Mouse (Mus musculus) embryo, embryonic 11 days (tissue): ENCODE measurements at regions not wholly inside any gene's neighbourhood (a gene's known extent, or its start where the extent isn't known, plus 50 kb on each side); places are given as distances from the start of the nearest gene placed in this dataset.
A peak's percentile ranks its signal among the peaks of the same experiment; 100 is the strongest.
"Not testable (repeated sequence)": the region's sequence is repeated elsewhere in the genome, so short reads cannot be mapped to it uniquely, and the experiment has no call there.

Experiments used
- DNase-seq: peaks from one replicate; pipeline ENCODE4 v3.0.0-alpha.2; 2015

DNA sequence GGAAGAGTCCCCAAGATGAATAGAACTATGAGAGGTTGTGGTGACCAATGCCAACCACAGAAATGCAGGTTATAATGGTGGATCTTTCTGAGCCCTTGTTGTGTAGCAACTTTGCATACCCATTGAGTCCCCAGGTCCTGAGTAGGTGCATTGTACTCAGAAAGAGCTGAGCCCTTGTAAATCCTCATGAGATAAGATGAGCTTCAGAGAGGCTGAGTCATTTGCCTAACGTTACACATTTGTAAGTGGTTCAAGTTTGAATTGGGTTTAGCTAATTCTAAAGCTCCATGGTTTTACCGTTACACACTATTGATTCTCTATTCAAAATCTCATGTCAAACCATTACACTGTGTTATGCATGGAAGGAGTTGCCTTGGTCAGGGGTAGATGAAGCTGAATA is 1349.9 kb upstream of the A1bg start:
- no peak for DNase-seq

DNA sequence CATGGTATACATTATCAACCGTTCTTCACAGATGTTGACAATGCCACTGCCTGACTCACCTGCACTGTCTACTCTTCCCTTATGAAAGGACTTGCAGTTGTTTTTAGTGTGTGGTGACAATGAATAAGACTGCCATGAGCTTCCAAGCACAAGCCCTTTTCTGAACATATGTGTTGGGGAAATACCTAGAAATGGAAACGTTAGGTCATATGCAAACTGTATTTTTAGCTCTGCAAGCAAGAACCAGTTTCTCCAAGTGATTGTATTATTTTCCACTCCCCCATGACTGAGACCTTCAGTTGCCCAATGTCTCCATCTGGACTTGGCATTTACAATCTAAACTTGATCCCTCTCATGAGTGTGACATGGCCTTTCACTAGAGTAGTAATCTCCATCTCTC is 1348.6 kb upstream of the A1bg start:
- no peak for DNase-seq

DNA sequence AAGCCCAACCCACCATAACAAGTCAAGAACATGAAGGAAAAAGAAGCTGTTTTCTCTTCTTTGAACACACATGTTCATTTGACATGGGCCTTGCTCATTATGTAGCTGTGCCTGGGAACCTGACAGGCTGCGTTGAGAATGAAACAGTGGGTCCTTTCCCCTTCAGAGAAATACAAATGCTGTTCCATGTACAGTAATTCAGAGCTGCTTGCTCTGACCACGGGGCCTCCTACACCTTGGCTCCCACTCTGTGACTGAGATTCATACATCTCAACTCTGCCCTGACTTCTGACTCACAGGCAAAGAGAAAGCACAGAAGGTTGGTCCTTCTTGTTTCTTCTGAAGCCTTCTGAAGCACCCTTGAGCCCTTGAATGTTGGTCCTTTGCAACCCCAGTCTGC is 1345.4 kb upstream of the A1bg start:
- no peak for DNase-seq

DNA sequence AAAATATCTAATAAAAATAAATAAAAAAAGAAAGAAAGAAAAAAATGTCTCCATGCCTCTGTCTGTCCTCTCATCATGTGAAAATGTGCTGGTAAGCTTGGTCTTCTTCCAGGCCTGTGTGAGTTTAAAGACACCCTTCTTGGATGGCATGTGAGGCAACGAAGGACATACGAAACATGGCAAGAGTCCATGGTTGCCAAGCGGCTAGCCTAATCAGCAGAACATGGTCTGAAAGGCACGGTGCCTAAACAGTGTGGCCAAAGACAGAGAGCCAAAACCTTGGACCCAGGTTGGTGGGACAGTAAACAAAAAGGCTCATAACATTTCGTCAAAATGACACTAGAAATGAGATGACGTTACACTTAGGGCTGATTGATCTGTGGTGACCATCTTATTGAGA is 1344.7 kb upstream of the A1bg start:
- DNase-seq: no peak

DNA sequence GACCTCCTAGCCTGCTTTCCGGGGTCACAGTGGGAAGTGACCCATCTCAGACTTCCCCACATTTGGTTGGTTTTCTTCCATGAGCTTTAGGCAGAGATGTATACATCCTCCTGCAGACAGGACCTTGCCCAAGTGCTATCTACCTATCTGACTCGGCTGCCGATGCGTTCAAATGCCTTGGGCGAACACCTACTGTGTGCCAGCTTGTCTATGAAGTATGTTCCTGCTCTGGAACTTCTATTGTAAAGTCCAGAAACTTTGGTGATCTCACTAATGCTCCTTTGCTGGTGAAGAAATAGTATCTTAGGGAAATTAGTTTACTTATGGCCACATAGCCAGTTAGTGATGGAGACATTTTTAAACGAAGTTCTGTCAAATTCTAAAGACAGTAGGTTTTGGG is 1343.2 kb upstream of the A1bg start:
- no peak for DNase-seq

DNA sequence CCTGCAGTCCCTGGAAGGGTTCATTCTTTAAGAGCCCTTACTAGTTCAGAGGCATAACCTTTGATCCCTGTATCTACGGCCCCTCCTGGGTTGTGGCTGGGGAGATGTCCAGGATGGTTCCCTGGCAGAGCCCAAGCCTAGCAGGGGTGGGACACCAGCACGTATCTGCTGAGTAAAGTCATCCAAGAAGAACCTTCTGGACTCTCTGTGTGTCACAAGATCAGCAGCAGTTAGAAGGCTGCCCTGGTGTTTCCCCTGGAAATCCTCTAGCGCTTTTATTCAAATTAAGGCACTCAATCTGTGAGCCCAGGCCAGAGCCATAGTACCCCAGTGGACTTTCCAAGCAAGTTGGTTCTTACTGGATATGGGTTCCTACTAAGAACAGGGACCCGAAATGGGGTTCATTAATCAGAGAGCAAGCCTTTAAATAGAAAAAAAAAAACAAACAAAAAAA is 1342.7 kb upstream of the A1bg start:
- DNase-seq: no peak

DNA sequence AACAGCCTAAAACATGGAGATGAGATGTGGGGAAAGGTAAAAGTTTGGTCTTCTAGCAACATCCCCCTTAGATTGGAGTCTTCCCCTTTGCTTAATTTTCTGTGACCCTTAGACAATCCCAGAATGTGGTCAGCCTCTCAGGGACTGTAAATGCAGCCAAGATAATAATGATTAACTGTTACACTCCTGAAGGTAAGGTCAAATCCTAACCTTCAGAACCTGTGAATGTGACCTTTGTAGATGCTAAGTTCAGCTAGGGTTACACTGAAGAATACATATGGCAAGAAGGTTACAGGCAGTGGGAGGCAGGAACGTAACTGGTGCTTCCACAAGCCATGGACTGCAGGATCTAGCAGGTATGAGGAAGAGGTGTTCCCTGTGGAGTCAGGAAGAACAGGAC is 1342.2 kb upstream of the A1bg start:
- DNase-seq: no peak

DNA sequence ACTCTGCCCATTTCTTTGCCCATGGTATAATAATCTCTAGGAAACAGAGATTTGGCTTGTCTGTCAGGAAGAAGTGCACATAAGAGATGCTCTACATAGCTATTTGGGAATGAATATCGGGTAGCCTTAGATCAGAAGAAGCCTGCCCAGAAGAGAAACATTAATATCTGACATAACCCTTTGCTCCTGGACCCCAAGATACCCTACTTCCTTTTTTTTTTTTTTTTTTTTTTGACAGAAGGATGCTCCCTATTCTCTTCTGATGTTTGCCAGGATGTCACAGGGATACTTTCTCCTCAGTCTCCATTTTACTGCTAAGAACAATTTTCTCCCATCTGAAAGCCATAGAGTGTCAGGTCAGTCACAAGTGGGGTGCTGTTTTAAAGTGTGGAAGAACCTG is 1341.4 kb upstream of the A1bg start:
- DNase-seq: no peak

DNA sequence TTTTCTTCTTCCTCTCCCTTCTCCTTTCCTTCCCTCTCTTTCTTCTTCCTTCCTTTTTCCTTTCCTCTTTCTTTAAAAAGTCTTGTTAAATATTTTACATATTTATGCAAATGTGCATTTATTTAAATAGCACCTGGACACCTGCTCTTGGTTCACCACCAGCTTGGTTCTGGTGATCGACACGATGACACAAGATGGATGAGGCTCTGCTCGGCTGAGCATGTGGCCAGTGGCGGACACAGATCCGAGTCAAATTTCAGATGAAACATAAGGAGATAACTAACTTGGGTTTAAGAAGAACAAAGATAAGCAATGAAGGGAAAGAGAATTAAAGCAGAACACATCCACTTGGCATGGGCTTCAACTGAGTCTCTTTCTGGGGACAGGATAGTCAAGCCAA is 1339.7 kb upstream of the A1bg start:
- DNase-seq: no peak

DNA sequence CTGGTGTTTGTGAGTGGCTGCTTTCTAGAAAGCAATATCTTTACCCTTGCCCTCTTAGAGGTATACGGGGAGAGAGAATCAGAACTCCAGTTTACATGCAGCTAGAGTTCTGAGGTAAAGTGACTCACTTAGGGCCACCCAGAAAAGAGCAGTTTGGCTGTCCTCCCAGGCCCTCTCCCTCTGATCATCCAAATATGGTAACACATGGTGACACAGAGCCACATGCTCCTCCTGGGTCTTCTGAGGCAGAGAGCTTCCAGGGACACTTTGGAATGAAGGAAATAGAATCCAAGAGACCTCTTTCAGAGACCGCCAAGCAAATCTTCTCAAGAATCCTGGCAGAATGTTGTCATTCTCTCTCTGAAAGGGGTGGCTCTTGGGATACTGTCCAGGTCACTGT is 1338.7 kb upstream of the A1bg start:
- DNase-seq: no peak

DNA sequence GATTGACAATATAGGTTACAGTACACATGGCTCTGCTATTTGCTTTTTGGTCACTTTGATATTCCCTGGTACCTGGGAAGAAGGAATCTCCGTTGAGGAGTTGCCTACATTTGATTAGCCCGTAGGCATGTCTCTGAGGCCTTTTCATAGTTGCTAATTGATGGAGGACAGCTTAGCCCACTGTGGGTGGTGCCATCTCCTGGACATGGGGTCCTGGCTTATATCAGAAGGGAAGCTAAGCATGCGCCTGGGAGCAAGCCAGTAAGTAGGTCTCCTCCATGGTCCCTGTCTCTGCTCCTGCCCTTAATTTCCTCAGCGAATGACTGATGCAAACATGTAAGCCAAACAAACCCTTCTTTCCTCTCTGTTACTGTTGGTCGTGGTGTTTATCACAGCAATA is 1335.8 kb upstream of the A1bg start:
- DNase-seq: no peak

DNA sequence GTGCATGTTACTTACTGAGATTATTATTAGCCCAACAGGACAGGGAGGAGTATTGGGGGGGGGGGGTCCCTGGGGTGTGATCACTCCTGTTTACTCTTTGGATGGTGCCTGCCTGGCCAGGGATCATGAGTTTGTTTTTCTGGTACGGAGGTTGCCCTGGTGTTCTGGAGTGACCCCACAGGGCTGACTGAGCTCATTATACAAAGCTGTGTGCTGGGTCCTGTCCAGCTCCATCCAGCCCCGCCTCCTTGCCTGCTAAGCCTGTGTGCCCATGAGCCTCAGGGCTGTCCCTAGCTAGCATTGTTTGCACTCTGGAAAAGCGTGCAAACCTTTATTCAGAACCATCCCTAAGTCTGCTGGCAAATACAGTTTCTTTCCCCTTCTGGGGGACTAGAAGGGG is 1335.1 kb upstream of the A1bg start:
- DNase-seq: peak; percentile 53

DNA sequence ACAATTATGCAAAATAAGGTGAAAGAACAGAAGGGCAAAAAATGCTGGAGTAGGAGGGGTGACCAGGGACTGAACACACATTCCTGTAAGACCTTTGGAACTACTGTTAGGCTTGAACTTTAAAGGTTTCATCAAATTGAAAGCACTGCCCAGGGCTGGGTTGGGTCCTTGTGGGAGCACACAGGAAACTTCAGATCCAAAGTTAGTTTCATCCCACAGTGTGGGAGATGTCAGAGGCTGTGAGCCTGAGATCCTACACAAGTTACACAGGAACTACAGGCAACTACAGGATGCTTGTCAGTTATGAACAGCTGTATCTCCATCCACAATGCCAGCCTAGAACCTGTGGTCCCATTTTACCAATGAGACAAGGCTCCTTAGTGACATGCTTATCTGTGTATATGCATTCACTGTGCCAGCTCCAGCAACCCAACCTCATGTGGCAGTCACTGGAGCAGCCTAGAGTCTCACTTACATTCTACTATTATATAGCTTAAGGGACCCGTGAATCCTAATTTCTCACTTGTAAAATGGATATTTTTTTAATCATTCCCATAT is 1334.4 kb upstream of the A1bg start:
- DNase-seq: no peak

DNA sequence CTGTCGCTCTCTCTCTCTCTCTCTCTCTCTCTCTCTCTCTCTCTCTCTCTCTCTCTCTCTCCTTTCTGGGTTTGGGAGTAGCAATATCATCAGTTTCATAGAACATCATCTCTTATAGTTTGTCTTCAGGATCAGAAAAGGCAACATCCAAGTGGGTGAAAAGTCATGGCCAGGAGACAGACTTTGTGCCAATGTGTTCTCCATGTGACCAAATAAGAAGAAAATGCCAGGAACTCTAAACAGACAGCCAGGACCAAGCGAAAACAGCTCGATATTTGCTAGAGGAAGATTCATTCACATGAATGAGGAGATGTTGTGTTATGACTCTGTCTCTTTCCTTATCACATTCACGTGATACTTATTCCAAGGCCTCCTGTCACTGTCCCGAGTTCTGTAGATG is 1332.8 kb upstream of the A1bg start:
- DNase-seq: no peak

DNA sequence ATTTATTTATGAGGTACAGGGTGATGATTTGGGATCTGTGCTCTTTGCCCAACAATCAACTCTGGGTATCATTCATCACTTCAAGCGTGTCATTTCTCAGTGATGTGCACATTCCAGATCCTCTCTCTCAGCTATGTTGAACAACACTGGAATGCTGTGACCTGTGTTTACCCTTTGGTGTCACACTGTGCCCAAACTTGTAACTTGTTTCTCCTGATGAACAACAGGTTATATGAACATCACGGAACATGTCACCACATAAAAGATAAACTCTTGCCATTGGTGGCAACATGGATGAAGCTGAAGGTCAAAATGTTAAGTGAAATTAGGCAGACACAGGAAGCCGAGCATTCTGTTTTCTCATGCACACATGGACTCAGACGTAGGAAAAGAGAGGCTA is 1330.9 kb upstream of the A1bg start:
- no peak for DNase-seq

DNA sequence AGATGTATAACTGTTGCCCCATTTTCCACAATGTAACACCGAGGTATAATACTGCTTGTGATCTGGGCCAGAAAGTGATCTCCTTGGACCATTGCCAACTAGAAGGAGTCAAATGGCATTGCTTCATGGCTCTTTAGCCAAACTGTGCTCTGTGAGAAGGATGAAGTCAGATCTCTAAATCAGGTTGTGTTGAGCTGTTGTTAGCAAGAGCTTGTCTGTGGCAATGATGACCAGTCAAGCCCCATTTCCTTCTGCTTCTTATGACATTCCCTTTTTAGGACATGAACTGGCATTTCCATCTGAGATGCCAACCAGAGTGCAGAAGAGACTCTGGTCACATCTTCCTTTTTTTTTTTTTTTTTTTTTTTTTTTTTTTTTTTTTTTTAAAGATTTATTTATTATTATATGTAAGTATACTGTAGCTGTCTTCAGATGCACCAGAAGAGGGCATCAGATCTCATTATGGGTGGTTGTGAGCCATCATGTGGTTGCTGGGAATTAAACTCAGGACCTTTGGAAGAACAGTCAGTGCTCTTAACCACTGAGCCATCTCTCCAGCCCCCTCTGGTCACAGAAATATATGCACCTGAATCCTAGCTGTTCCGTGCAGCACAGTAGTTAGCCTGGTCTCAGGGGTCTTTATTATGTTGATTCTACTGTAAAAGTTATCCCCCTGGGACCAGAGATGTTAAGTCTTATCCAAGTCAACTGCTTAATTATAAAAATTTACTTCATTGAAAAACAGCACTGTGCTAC is 1329.4 kb upstream of the A1bg start:
- not testable (repeated sequence) for DNase-seq

DNA sequence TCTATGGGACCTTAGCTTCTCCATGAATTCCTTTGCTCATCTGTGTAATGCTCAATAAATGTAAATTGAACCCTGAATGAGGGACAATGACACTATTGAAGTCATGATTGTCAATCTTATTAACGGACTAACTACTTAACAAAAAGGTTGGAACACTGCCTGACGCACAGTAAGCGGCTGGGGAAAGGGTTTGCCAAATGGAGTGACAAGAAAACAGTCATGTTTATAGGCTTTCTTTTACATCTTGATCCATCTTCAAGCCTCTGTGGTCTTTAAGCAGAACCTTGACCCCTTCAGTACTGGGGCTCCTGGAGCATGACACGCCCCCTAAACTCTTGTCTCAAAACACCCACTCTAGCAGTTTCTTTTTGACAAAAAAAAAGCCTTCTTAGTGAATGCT is 1326.6 kb upstream of the A1bg start:
- DNase-seq: no peak

DNA sequence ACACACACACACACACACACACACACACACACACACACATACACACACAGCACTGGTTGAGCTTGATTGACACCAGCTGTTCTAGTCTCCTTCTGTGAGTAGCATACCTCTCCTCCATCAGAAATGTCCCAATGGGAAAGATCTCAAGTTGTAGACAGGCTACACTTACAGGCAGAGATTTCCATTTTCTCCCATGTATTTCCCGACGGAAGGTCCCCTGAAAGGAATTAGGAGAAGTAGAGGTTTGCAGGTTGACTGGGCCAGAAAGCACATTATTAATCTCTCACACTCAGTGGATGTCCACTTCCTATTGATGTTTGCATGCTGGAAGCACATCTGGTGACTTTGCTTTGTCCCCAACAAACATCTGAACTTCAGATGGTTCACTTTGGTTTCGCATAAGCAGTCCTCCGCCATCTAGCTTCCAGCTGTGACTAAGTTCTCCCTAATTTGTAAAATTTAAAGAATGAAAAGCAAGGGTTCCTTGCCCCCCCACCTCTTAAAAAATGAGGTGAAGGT is 1323.8 kb upstream of the A1bg start:
- DNase-seq: no peak

DNA sequence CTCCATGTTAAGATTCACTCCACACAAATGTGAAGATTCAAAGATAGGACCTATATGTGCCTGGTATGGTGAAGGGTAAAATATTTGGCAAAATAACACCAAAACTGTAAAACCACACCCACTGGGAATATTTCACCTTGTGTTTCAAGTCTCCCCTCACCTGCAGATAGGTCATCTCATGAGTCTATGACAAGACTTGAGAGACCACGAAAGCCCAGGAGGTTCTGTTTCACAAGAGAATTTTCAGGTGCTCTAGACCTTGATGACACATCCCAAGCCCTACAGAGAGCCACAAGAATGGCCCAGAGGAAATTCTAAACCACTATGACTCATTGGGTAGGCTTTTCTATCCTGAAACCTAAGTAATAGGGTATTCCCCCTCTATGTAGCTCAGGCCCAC is 1322.4 kb upstream of the A1bg start:
- DNase-seq: no peak

DNA sequence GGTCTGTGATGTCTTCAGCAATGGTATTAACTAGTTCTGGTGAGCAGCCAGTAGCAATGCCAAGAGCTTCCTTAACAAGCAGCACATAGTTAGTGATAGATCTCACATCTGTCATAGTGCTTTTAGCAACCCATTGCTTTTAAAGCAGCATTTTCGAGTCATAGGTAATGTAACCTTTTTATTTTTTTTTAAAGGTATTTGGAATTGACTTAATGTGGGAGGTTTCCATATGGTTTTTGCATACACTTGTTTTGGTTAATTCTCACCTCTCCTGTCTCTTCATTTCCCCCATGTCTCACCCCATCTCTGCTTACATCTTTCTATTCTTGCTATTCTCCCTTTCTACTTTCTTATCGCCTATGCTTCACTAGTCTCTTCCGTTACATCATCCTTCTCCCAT is 1322.0 kb upstream of the A1bg start:
- DNase-seq: no peak

DNA sequence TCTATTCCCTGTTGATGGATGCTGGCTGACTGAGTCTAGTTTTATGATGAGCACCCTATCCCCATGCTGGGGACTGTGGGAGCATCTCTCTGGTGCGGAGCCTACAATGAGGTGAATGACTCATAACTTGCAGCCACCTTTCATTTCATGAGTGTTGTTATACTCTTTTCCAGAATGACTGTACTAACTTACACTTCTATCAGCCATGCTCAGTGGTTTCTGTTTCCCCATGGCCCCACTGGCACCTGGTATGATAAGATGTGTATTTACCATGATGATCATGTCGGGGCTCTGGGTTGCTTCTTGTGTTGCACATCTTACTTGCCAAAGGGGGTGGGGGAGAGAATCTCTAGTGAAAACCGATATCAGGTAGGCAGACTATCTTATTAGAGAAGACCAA is 1317.2 kb upstream of the A1bg start:
- DNase-seq: no peak

DNA sequence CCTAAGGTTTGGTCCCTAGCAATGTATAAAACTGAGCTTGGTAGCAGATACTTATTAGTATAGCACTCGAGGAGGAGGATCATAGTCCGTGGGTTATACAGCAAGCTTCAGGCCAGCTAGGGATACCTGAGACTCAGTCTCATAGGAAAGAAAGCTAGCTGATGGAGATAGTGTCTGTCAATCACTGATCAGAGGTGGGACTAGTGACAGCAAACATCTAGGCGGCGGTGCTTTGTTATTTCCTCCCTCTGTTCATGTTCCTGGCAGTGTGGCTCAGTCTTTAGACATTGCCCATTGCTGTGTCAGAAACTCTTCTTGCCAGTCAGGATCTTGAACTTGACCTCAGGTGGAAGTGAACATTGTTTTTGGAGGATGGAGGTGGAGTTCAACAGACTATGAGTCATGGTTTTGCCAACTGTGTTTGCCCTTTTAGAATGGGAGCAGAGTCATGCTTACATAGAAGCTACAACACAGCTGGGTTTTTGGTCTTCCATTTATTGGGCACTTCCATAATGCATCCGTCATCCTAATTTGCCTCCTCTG is 1315.8 kb upstream of the A1bg start:
- no peak for DNase-seq

DNA sequence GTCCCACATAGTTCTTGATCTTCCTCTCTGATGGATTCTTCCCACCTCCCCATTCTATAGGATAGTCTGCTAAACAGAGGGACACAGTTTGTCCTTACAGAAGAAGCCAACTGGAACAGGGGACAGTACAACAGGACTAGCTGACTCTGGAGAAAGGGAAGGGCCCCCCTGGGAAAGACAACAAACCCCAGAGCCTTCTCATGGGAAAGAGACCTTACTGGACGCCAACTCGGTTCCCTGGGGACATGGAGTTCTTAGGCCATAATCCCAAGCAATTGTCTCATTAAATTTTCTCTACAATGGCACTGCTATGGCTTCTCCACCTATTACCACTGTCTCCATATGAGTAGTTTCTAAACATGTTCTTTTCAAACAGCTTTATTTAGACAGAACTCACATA is 1313.2 kb upstream of the A1bg start:
- no peak for DNase-seq

DNA sequence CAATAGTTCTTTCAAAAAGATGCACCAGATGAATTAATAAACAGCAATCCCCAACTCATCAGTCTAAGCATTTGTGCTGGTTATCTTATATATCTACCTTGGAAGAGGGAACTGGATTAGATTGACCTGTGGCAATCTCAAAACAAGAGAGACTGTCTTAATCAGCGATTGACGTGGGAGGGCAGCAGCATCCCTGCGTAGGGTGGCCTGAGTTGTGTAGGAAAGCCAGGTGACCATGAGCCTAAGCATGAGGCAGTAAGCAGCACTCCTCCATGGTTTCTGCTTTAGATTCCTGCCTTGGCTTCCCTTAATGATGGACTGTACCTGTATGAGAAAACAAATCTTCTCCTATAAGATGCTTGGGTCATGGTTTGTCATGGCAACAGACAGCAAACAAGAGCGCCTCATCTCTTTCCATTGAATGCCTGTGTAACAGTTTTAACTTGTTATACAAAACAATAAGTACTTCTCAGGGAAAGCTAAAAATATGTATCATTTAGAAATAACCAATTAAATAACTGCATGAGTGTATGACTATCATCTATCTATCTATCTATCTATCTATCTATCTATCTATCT is 1311.5 kb upstream of the A1bg start:
- no peak for DNase-seq
